Mouse (Mus musculus) hindbrain, embryonic 16.5 days (tissue): ENCODE measurements around the gene Ppm1l. TPM values are rescaled to one million over a fixed set of nuclear protein-coding genes. Genes with fewer than 3 reads are reported as not detected.
A peak's percentile ranks its signal among the peaks of the same experiment; 100 is the strongest.
"Not testable (repeated sequence)": the region's sequence is repeated elsewhere in the genome, so short reads cannot be mapped to it uniquely, and the experiment has no call there.

Experiments
- ATAC-seq: fragments of 200-750 bp; cut with Nextera tagmentation; 2 replicates; pipeline ENCODE4 v1.8.0; 2017; ENCODE audit warnings: moderate TSS enrichment, moderate library complexity
- H3K27ac ChIP-seq: fragments of 300-500 bp; sonication (generic); 2 replicates; pipeline ENCODE4 v1.5.1; 2014; ENCODE audit warnings: low read depth, mild to moderate bottlenecking, control low read depth, low read length, moderate library complexity
- H3K27me3 ChIP-seq: fragments of 300-500 bp; sonication (generic); replicated peaks from 2 replicates; pipeline ENCODE4 v1.6.1; 2014; ENCODE audit warnings: low read length; ENCODE audit not compliant: control insufficient read depth, insufficient read depth
- H3K36me3 ChIP-seq: fragments of 300-500 bp; sonication (generic); 2 replicates; pipeline ENCODE4 v1.6.1; 2014; ENCODE audit warnings: mild to moderate bottlenecking, low read length, moderate library complexity, mixed read lengths; ENCODE audit not compliant: control insufficient read depth, insufficient read depth
- H3K4me1 ChIP-seq: fragments of 300-500 bp; sonication (generic); 2 replicates; pipeline ENCODE4 v1.6.1; 2014; ENCODE audit warnings: low read depth, low read length; ENCODE audit not compliant: control insufficient read depth, insufficient read depth
- H3K4me2 ChIP-seq: fragments of 300-500 bp; sonication (generic); 2 replicates; pipeline ENCODE4 v1.6.1; 2014; ENCODE audit warnings: mild to moderate bottlenecking, low read length, control low read depth, moderate library complexity
- H3K4me3 ChIP-seq: fragments of 300-500 bp; sonication (generic); 2 replicates; pipeline ENCODE4 v1.5.1; 2014; ENCODE audit warnings: mild to moderate bottlenecking, low read length, control low read depth, moderate library complexity
- H3K9ac ChIP-seq: fragments of 300-500 bp; sonication (generic); 2 replicates; pipeline ENCODE4 v1.6.1; 2014; ENCODE audit warnings: low read depth, mild to moderate bottlenecking, control low read depth, low read length, moderate library complexity
- H3K9me3 ChIP-seq: fragments of 300-500 bp; sonication (generic); 2 replicates; pipeline ENCODE4 v1.6.1; 2014; ENCODE audit warnings: mild to moderate bottlenecking, low read length, moderate library complexity; ENCODE audit not compliant: control insufficient read depth
- WGBS: fragments of 180-500 bp; shearing (Covaris S2); extraction: QIAGEN DNeasy Blood & Tissue Kit; methylation state at CpG from one replicate; pipeline ENCODE4 v1.1.7; 2014; 5-methylcytosine and 5-hydroxymethylcytosine counted together
- polyA plus RNA-seq: library from polyadenylated mRNA; unstranded; fragments of >200 nt; fragmentation: Nextera tagmentation; extraction: Ambion mirVana; gene quantifications from 2 replicates; pipeline ENCODE4 v1.2.1, GENCODE M21; 2015

The Ppm1l gene
- polyA plus RNA-seq, 1 experiment from 2014 or later, result 19.1 TPM

GRCm38 (mm10) chr3:69399336-69399735, 82.7 kb downstream of the Ppm1l start:
- H3K27ac ChIP-seq, result no peak overlapping the region
- no peaks in the 10 kb centered on the region for H3K36me3 ChIP-seq
- no peak overlapping the region for H3K4me3 ChIP-seq
- ATAC-seq, result no peak
- H3K9me3 ChIP-seq, result peaks cover 2% of the 10 kb centered on the region; the same call in 1 of the 2 replicates
- H3K4me2 ChIP-seq, result no peak overlapping the region
- no peak overlapping the region for H3K9ac ChIP-seq
- no peaks in the 10 kb centered on the region for H3K27me3 ChIP-seq
- no peaks in the 10 kb centered on the region for H3K4me1 ChIP-seq
- WGBS, result 89% methylated on average over 6 of the region's 6 CpGs

DNA sequence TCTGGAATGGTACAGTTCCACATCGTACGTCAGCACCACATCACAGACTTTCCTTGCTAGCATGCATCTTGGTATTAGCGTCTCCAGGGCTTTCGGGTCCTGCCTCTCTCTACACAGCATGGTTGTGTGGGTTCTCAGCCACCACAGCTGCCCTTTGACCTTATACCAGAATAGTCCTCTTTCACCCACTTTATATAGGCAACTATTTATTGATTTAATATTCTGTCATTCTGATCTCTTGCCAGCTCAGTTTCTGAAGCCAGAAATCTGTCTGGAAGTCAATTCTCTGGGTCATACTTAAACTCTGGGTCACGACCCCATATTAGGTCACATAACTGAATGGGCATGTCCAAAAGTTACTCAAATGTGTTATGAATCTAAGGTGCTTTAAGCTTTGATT, 86.5 kb downstream of the Ppm1l start:
- 87% methylated on average over 5 of the region's 5 CpGs for WGBS

DNA sequence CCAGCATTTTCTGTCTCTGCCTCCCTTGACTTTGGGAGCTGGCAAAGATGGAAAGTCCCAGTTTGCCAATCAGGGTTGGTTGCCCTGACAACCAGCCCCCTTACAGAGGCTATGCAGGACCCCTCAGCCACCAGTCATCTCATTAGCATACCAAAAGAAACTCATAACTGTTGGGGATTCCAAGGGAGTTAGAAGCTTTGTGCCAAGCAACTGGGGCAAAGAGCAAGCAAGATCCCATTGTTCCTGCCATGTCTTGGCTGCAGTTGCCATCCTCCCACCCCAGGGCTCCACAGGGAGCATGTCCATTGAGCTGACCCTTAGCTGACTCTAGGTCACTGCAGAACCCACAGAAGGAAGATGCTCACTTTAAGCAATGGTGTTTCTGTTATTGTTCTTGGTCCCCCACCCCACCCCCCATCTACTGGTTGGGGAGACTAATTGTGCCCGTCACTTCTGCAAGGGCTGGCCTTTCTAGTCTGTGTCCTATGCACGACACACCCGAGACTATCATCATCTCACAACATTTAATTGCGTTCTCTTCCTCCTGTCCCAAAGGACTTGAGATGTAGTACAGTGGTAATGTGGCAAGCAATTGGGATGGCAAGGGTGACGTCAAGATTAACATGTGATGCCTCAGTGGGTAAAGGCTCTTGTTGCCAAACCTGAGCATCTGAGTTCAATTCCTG, 89.7 kb downstream of the Ppm1l start:
- ATAC-seq, result peak; percentile 92
- no peaks in the 10 kb centered on the region; the same call in 1 of the 2 replicates for H3K4me1 ChIP-seq

More for the DNA sequence above, 86.5 kb downstream of the Ppm1l start:
- H3K4me2 ChIP-seq, result no peak overlapping the region
- no peak overlapping the region for H3K27ac ChIP-seq
- H3K9ac ChIP-seq, result no peak overlapping the region
- no peaks in the 10 kb centered on the region for H3K36me3 ChIP-seq
- peaks cover 8% of the 10 kb centered on the region; the same call in 1 of the 2 replicates for H3K9me3 ChIP-seq
- no peak overlapping the region for H3K4me3 ChIP-seq
- H3K27me3 ChIP-seq, result no peaks in the 10 kb centered on the region
- ATAC-seq, result no peak
- H3K4me1 ChIP-seq, result no peaks in the 10 kb centered on the region

DNA sequence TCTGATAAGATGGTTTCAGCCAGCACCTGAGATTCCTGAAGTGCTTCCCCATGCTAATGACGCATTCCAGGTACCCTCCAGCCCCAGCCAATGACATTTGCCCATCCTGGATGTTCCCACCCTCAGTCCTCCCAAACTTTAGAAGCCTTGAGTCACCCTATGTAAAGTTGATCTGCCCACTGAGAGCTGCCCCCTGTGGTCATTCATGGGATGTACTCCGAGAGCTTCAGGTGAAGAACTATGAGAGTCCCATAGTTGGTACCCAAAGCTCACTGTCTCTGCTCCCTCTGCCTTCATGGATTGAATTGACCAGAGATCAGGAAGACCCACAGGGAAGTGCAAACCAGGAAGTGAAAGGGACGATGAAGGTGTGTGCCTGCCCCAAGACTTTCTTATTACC, 91.4 kb downstream of the Ppm1l start:
- Histone ChIP-seq H3K27me3 (no peaks in the 10 kb centered on the region), H3K4me3 (no peak overlapping the region), H3K9me3 (peaks cover 8% of the 10 kb centered on the region; the same call in 1 of the 2 replicates), H3K9ac (no peak overlapping the region), H3K27ac (no peak overlapping the region), H3K36me3 (no peaks in the 10 kb centered on the region), H3K4me2 (no peak overlapping the region), H3K4me1 (no peaks in the 10 kb centered on the region; the same call in 1 of the 2 replicates)
- WGBS, result 83% methylated on average over 3 of the region's 3 CpGs
- ATAC-seq, result no peak

More for the DNA sequence above, 89.7 kb downstream of the Ppm1l start:
- Histone ChIP-seq H3K36me3 (no peaks in the 10 kb centered on the region), H3K27ac (no peak overlapping the region), H3K27me3 (no peaks in the 10 kb centered on the region), H3K4me2 (no peak overlapping the region), H3K9me3 (peaks cover 8% of the 10 kb centered on the region; the same call in 1 of the 2 replicates), H3K4me3 (no peak overlapping the region), H3K9ac (no peak overlapping the region)
- 19% methylated on average over 5 of the region's 5 CpGs for WGBS

GRCm38 (mm10) chr3:69416112-69416511, 99.5 kb downstream of the Ppm1l start:
- H3K9ac ChIP-seq, result no peak overlapping the region
- H3K4me3 ChIP-seq, result no peak overlapping the region
- ATAC-seq, result no peak
- no peaks in the 10 kb centered on the region for H3K36me3 ChIP-seq
- no peaks in the 10 kb centered on the region for H3K9me3 ChIP-seq
- no peak overlapping the region for H3K27ac ChIP-seq
- H3K4me1 ChIP-seq, result no peaks in the 10 kb centered on the region
- 87% methylated on average over 6 of the region's 6 CpGs for WGBS
- no peaks in the 10 kb centered on the region for H3K27me3 ChIP-seq
- no peak overlapping the region for H3K4me2 ChIP-seq

- H3K9me3 ChIP-seq, result no peaks in the 10 kb centered on the region
- no peak for ATAC-seq
- WGBS, result 54% methylated on average over 3 of the region's 3 CpGs
- H3K4me3 ChIP-seq, result no peak overlapping the region
- H3K27ac ChIP-seq, result no peak overlapping the region
- no peaks in the 10 kb centered on the region for H3K4me1 ChIP-seq
- H3K4me2 ChIP-seq, result no peak overlapping the region
- H3K36me3 ChIP-seq, result no peaks in the 10 kb centered on the region
- H3K9ac ChIP-seq, result no peak overlapping the region
- H3K27me3 ChIP-seq, result no peaks in the 10 kb centered on the region
Measured at GRCm38 (mm10) chr3:69422741-69423140, 106.1 kb downstream of the Ppm1l start.

GRCm38 (mm10) chr3:69423371-69423770, 106.7 kb downstream of the Ppm1l start:
- 60% methylated on average over 4 of the region's 4 CpGs for WGBS
- H3K36me3 ChIP-seq, result no peaks in the 10 kb centered on the region
- H3K4me3 ChIP-seq, result no peak overlapping the region
- no peak overlapping the region for H3K27ac ChIP-seq
- H3K9me3 ChIP-seq, result no peaks in the 10 kb centered on the region
- no peaks in the 10 kb centered on the region for H3K27me3 ChIP-seq
- H3K4me1 ChIP-seq, result no peaks in the 10 kb centered on the region
- H3K9ac ChIP-seq, result no peak overlapping the region
- H3K4me2 ChIP-seq, result no peak overlapping the region
- ATAC-seq, result no peak

DNA sequence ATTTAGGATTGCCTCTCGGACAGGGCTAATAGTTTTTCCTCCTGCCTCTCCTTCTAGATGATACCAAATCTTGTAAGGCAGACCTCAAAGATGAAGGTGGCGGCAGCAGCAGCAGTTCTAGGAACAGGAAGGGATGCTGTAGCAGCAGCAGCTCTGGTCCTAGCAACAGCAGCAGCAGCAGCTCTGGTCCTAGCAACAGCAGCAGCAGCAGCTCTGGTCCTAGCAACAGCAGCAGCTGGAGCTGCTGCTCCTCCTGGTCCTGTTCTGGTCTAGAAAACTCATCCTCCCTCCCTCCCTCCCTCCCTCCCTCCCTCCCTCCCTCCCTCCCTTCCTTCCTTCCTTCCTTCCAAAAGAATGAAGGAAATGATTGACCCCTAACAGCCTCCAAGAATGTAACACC, 108.1 kb downstream of the Ppm1l start:
- not testable (repeated sequence) for H3K4me1 ChIP-seq, H3K36me3 ChIP-seq, H3K27me3 ChIP-seq, H3K27ac ChIP-seq, H3K4me2 ChIP-seq, H3K4me3 ChIP-seq, H3K9ac ChIP-seq, H3K9me3 ChIP-seq
- WGBS, result 84% methylated on average over 2 of the region's 2 CpGs
- peak; percentile 29; the same call in 1 of the 2 replicates for ATAC-seq

DNA sequence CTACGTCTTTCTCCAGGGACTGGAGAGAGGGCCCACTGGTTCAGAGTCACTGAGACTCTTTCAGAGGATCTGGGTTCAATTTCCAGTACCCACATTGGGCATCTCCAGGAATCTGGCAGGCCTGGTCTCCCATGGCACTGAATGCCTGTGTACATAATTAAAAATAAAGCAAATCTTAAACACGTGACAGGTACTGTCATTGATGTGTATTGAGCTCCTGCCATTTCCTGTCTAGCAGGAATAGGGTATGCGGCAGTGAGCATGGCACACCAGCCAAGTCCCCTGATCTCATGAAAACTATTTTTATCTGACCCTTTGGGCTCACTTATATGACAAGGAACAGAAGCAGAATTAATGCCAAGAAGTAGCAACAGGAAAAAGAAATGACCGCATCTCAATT, 110.6 kb downstream of the Ppm1l start:
- WGBS, result 75% methylated on average over 4 of the region's 4 CpGs

More for the DNA sequence above, 110.6 kb downstream of the Ppm1l start:
- H3K4me1 ChIP-seq, result no peaks in the 10 kb centered on the region
- H3K36me3 ChIP-seq, result no peaks in the 10 kb centered on the region
- no peak overlapping the region for H3K4me3 ChIP-seq
- H3K9me3 ChIP-seq, result no peaks in the 10 kb centered on the region
- no peak for ATAC-seq
- no peak overlapping the region for H3K9ac ChIP-seq
- no peaks in the 10 kb centered on the region for H3K27me3 ChIP-seq
- no peak overlapping the region for H3K4me2 ChIP-seq
- H3K27ac ChIP-seq, result no peak overlapping the region
